Mouse (Mus musculus) cerebral cortex, adult 2 months (tissue): Measurements from ENCODE around the gene Hus1b.

Source experiments
- WGBS: fragments of 180-500 bp; shearing (Covaris S2); methylation state at CpG from one replicate; pipeline ENCODE4 v1.1.7; 2018; 5-methylcytosine and 5-hydroxymethylcytosine counted together

Hus1b gene

GRCm38 (mm10) chr13:30949181-30949580 lies 1.6 kb upstream of the Hus1b start:
- 92% methylated on average over 9 of the region's 9 CpGs for WGBS

GRCm38 (mm10) chr13:30947129-30947528 lies 430 bp downstream of the Hus1b start:
- WGBS: 91% methylated on average over 15 of the region's 15 CpGs

GRCm38 (mm10) chr13:30932972-30933371 lies 14.6 kb downstream of the Hus1b start:
- 82% methylated on average over 6 of the region's 6 CpGs for WGBS

GRCm38 (mm10) chr13:30931613-30932012 lies 15.9 kb downstream of the Hus1b start:
- 76% methylated on average over 4 of the region's 4 CpGs for WGBS

GRCm38 (mm10) chr13:30929119-30929518 lies 18.4 kb downstream of the Hus1b start:
- 96% methylated on average over 2 of the region's 2 CpGs for WGBS

- WGBS: 95% methylated on average over 6 of the region's 6 CpGs
Measured at GRCm38 (mm10) chr13:30924269-30924668, 23.3 kb downstream of the Hus1b start.

GRCm38 (mm10) chr13:30921914-30922313 lies 25.6 kb downstream of the Hus1b start:
- WGBS: 85% methylated on average over 4 of the region's 4 CpGs

GRCm38 (mm10) chr13:30913028-30913427 lies 34.5 kb downstream of the Hus1b start:
- 35% methylated on average over 4 of the region's 4 CpGs for WGBS

- 59% methylated on average over 5 of the region's 5 CpGs for WGBS
Measured at GRCm38 (mm10) chr13:30911931-30912625, 35.5 kb downstream of the Hus1b start.

- 82% methylated on average over 5 of the region's 5 CpGs for WGBS
Measured at GRCm38 (mm10) chr13:30910889-30911288, 36.7 kb downstream of the Hus1b start.

GRCm38 (mm10) chr13:30902286-30902685 lies 45.3 kb downstream of the Hus1b start:
- WGBS: 83% methylated on average over 2 of the region's 2 CpGs

- 88% methylated on average over 7 of the region's 7 CpGs for whole genome bisulfite sequencing
Measured at GRCm38 (mm10) chr13:30901387-30902041, 46.0 kb downstream of the Hus1b start.
